Mouse (Mus musculus): Measurements from ENCODE around the gene Rimbp3. TPM values are rescaled to one million over a fixed set of nuclear protein-coding genes. Genes with fewer than 3 reads are reported as not detected.

Gene Rimbp3
- total RNA-seq, 2 experiments from 2014 or later, result 3.9 to 4.3 TPM

DNA sequence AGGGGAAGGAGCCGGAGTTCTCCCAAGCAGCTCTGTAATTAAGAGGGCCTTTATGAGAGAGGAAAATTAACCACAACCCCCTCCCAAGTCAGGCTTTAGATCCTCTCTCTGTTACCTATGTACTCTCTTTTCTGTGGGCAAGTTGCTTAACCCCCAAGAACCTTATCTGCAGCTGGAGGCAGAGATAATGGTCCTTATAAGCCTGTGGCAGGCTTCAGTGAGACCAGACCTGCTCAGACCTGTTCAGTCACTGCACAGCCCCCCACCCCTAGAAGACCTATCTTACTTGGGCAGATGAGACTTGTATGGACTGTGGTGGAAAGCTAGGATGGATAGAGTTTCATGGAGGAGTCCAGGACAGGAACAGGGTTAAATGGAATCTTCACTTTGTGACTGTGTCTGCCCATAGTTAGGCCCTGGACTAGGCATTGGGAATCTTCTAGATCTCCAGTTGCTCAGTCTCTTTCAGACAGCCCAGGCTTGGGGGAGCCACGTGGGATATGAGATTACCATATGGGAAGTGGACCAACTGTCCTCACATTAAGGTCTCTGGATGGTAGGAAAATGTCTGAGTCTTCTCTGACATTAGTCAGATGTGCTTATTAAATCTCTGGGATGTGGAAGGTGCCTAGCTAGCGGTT is 43.8 kb downstream of the Rimbp3 start:
- Histone ChIP-seq H3K4me3 (no peak overlapping the region), H3K27ac (no peak overlapping the region)
- no peak for TF ChIP-seq CTCF (conservative IDR thresholded peaks at IDR 0.05)
- no peak for DNase-seq (ENCODE audit: low spot score in 2 of 2)

DNA sequence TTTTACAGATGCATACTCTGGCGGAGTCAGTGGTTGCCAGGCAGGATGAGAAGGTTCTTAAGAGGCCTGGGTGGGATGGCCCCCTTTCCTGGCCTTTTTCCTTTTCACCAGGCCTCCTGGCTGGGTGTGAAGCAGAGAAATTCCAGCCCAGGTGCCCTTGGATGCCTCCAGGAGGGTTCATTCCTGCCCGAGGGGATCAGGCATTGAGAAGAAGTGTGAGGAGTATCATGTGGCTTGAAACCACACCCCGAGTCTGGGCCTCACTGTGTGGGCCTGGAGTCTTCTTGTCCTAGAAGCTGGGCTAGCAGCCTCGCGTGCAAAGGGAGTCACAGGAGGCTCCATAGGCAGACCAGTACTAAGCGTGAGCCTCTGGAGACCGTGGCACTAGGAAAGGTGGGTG is 44.4 kb downstream of the Rimbp3 start:
- Histone ChIP-seq H3K27ac (no peak overlapping the region), H3K4me3 (no peak overlapping the region)
- no peak for TF ChIP-seq CTCF (conservative IDR thresholded peaks at IDR 0.05)
- DNase-seq (ENCODE audit: low spot score in 2 of 2), result no peak

DNA sequence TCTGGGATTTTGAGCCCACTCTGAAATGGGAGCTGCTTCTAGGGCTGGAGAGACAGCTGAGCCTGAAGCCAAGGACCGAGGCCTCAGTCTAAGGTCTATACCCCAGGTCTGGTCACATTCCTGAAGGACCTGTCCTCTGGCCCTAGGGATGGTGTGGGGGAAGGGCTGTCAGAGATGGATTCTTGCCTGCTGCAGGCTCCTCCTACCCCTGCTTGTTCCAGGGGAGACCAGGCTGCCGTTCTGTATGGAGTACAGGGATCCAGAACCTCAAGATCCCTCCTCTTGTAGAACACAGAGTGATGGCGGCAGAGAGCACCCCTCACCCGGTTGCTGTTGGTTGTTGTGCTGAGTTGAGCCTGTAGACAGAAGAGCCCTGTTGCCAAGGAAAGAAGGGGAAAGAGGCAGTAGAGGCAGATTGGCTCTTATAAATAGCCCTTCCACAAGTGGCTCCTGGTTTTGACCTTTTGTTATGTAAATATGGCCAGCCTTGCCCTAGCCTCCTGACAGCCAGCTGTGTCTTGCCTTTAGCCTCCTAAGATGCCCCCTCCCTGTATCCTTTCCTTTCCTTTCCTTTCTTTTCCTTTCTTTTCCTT is 45.7 kb downstream of the Rimbp3 start:
- TF ChIP-seq CTCF (conservative IDR thresholded peaks at IDR 0.05), result no peak
- Histone ChIP-seq H3K4me3 (no peak overlapping the region), H3K27ac (no peak overlapping the region; the same call in 1 of the 2 replicates)
- DNase-seq (ENCODE audit: low spot score in 2 of 2), result no peak

DNA sequence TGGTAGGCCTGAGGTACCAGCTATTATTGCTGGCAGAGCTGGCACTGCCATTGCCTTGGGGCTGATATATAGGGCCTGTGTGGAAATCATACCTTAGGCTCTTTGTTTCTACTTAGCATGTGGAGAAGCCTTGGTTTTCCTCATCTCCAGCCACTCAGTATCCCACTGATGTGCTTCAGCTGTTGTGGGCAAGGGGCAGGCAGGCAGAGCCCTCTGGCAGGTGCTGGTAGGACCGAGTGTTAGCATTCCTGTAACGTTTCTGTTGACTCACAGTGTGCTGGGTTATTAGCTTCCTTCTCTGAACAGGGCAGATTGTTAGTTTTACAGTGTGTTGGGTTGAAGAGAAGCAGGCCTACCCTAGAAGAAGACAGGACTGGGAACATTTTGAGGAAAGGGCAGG is 46.9 kb downstream of the Rimbp3 start:
- no peak overlapping the region for H3K4me3 ChIP-seq
- H3K27ac ChIP-seq, result no peak overlapping the region
- TF ChIP-seq CTCF (conservative IDR thresholded peaks at IDR 0.05), result no peak
- no peak for DNase-seq (ENCODE audit: low spot score in 2 of 2)

DNA sequence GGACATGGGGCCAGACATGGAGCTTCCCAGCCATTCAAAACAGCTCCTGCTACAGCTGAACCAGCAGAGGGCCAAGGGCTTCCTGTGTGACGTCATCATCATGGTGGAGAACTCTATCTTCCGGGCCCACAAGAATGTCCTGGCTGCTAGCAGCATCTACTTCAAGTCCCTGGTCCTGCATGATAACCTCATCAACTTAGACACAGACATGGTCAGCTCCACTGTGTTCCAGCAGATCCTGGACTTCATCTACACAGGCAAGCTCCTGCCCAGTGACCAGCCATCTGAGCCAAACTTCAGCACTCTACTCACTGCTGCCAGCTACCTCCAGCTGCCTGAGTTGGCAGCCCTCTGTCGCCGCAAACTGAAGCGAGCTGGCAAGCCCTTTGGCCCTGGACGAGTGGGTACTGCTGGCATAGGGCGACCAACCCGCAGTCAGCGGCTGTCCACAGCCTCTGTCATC is 49.0 kb downstream of the Rimbp3 start:
- Histone ChIP-seq H3K27ac (no peak overlapping the region), H3K4me3 (no peak overlapping the region)
- peak; percentile 49 for TF ChIP-seq CTCF (conservative IDR thresholded peaks at IDR 0.05)
- DNase-seq (ENCODE audit: low spot score in 2 of 2), result peak in 1 of 2 experiments; percentile 34

DNA sequence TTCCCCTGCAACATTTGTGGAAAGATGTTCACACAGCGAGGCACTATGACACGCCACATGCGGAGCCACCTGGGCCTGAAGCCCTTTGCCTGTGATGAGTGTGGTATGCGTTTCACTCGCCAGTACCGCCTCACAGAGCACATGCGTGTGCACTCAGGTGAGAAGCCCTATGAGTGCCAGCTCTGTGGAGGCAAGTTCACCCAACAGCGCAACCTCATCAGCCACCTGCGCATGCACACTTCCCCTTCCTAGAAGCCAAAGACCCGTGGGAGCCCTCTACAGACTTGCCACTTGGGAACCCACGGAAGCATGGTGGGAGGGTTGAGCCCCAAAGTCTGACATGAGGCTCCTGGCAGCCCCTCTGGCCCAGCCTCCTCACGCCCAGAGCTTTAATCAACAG is 50.5 kb downstream of the Rimbp3 start:
- no peak overlapping the region for H3K27ac ChIP-seq
- H3K4me3 ChIP-seq, result no peak overlapping the region
- no peak for TF ChIP-seq CTCF (conservative IDR thresholded peaks at IDR 0.05)
- DNase-seq (ENCODE audit: low spot score in 2 of 2), result no peak

DNA sequence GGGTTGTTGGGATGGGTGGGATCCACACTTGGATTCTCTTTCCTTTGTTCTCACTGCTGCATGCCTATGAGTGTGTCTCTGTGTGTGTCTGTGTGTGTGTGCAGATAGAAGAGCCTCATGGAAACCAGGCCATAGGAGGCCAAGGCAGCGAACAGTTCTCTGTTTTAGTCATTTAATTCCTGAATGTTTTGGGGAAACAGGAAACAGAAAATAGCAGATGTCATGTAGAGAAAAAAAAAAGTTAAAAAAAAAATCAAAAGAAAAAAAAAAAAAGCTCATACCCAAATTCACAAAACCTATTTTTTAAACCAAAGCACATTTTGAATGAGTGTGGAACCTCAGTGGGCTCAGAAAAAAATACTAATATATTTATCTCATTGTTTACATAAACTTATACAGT is 52.9 kb downstream of the Rimbp3 start:
- no peak for DNase-seq (ENCODE audit: low spot score in 2 of 2)
- no peak overlapping the region for H3K4me3 ChIP-seq
- peak overlapping the region; percentile 37 for H3K27ac ChIP-seq
- no peak for TF ChIP-seq CTCF (conservative IDR thresholded peaks at IDR 0.05)

Other genes starting within 250 kb of the Rimbp3 start
- gene Mapk1, start 225.2 kb upstream of the Rimbp3 start, total RNA-seq (2021), result 100 to 1,000 TPM; 522 to 547 TPM
- gene Ypel1, start 138.9 kb upstream of the Rimbp3 start, total RNA-seq (2021), result 10 to 100 TPM; 35.0 to 38.0 TPM
- 100 to 1,000 TPM in 1 of 2 experiments, 10 to 100 TPM in 1; 91.3 to 105 TPM for gene Ppil2, start 97.3 kb upstream of the Rimbp3 start, total RNA-seq (2021)
- 1 to 10 TPM in 1 of 2 experiments, under 1 TPM in 1; 0.76 to 1.8 TPM for gene 2610318N02Rik, start 83.4 kb upstream of the Rimbp3 start, total RNA-seq (2021)
- 10 to 100 TPM; 21.6 to 26.4 TPM for gene Sdf2l1, start 76.2 kb upstream of the Rimbp3 start, total RNA-seq (2021)
- 10 to 100 TPM; 24.5 to 25.2 TPM for gene Ydjc, start 64.0 kb upstream of the Rimbp3 start, total RNA-seq (2021)
- 1 to 10 TPM; 2.0 to 2.7 TPM for gene Ccdc116, start 61.4 kb upstream of the Rimbp3 start, total RNA-seq (2021)
- gene Ube2l3, start 6.0 kb upstream of the Rimbp3 start, total RNA-seq (2021), result 100 to 1,000 TPM; 133 to 139 TPM
- 1 to 10 TPM; 5.2 to 5.5 TPM for gene Hic2, start 25.0 kb downstream of the Rimbp3 start, total RNA-seq (2021)
- gene Tmem191c, start 67.5 kb downstream of the Rimbp3 start, total RNA-seq (2021), result 100 to 1,000 TPM in 1 of 2 experiments, 10 to 100 TPM in 1; 98.5 to 116 TPM
- 1 to 10 TPM in 1 of 2 experiments, under 1 TPM in 1; 0.79 to 1.4 TPM for gene Serpind1, start 122.8 kb downstream of the Rimbp3 start, total RNA-seq (2021)
- 10 to 100 TPM; 19.4 to 20.6 TPM for gene Snap29, start 197.4 kb downstream of the Rimbp3 start, total RNA-seq (2021)
- gene Pi4ka, start 197.7 kb downstream of the Rimbp3 start, total RNA-seq (2021), result 100 to 1,000 TPM; 275 to 301 TPM
- 10 to 100 TPM; 33.5 to 37.4 TPM for gene Crkl, start 243.4 kb downstream of the Rimbp3 start, total RNA-seq (2021)